Mouse (Mus musculus) ES-E14 (cell line): ENCODE measurements around the gene Cd3g.

ENCODE experiments used
- CHD2 ChIP-seq: IDR thresholded peaks from 2 replicates; pipeline ENCODE4 v1.6.1; 2014; ENCODE audit warnings: mild to moderate bottlenecking, low read depth, low read length, inconsistent platforms
- MAFK ChIP-seq: IDR thresholded peaks from 2 replicates; pipeline ENCODE4 v1.6.1; 2014; ENCODE audit warnings: mild to moderate bottlenecking, low read depth, low read length, inconsistent platforms; ENCODE audit not compliant: insufficient read depth
- ZNF384 ChIP-seq: IDR thresholded peaks from 2 replicates; pipeline ENCODE4 v1.6.1; 2012; ENCODE audit warnings: low read depth, low read length, inconsistent platforms

DNA sequence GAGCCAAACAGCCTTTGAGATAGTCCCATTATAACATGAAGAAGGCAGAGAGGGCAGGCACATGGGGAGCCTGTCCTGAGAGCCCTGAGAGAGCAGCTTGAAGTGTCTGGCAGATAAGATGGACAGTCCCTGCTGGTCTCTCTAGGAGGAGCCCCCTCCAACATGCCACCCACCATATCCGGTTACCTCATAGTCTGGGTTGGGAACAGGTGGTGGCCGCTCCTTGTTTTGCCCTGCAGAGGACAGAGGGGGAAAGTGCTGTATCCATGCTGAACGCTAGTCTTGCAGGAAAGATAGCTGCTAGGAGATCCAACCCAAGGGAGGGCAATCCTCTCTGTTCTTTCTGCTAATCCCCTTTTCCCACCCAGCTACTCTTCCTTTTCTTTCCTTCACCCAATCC, 20.0 kb upstream of the Cd3g start:
- no peak for TF ChIP-seq CHD2
- no peak for TF ChIP-seq MAFK
- TF ChIP-seq ZNF384, result no peak
